Mouse (Mus musculus) kidney, adult 8-10 months (tissue): ENCODE data around the gene Gm6096.
"Not testable (repeated sequence)": the region's sequence is repeated elsewhere in the genome, so short reads cannot be mapped to it uniquely, and the experiment has no call there.

Source experiments
- DNase-seq, 2 experiments: peaks; one replicate each; pipeline ENCODE4 v3.0.0; 2022

Gene Gm6096

GRCm38 (mm10) chr7:34250738-34251137, at the start of gene Gm6096:
TSS of gene Gm6096 (plus strand) at chr7:34251038.
- DNase-seq, result no peak

DNA sequence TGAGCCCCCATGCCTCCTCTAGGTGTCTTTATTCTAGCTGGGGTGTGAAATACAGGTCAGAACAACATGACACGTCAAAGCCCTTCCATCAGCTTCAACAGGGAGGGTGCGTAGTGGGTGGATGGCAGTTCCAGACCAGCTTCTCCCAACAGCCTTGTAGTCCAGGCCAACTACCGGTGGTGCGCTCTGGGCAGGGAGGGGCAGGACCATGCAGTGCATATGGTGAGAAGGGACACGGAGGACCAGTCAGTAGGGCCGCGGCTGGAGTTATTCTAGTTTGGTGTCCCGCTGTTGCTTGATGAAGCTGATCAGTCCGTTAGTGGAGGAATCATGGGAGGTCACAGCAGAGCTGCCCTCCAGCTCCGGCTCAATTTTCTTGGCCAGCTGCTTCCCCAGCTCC, 48.7 kb upstream of the Gm6096 start:
- not testable (repeated sequence) for DNase-seq

- DNase-seq, result no peak
Measured at GRCm38 (mm10) chr7:34206331-34206730, 44.5 kb upstream of the Gm6096 start.

GRCm38 (mm10) chr7:34208027-34208745, 42.7 kb upstream of the Gm6096 start:
- DNase-seq, result no peak

DNA sequence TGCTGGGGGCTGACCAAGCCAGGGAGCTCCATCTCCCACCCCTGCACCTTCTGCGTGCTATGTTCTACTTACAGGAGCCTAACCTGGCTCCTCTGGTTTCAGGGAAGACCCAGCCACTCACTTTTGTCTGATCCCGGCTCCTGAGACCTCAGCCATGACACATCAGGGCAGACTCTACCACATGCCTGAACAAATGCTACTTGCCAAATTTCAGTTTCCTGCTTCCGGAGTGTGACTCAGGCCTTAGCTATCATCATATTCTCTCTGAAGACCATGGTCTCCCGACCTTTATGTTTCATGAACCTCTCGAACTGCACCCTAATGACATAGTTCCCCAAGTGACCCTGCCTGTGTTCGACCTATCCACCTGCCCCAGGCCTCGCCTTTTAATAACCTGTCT, 37.6 kb upstream of the Gm6096 start:
- DNase-seq, result no peak

DNA sequence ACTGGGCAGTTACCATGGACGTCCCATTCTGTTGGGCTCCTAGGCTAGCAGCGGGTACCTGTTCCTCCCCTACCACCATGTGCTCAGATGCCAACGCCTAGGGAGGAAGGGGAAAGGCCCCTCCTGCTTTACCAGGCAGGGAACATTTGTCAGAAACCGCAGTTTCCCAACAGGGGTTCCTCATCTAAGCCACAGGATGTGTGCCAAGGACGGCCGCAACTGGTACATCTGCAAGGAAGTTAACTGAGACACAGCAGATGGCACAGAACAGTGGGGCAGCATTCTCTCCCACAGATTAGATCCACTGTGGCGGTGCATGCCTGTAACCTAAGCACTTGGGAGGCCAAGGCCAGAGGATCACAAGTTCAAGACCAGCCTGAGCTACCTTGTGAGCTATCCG, 36.2 kb upstream of the Gm6096 start:
- DNase-seq, result no peak

DNA sequence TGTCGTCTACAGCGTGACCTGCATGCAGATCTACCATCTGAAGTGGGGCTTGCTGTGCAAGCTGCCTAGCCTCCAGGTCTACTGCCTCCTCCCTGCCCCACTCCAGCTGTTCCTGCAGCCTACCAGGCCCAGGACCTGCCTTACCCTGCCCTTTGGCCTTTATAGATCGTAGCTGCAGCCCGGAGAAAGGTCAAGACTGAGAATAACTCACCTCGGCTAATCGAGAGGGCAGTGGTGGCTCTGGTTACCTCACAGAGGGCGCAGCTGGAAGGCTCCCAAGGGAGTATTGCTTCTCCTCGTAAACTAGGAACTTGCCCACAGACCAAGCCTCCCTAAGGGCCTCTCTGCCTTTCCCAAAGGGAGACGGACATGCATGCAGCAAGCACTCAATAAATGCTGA, 35.4 kb upstream of the Gm6096 start:
- no peak for DNase-seq

DNA sequence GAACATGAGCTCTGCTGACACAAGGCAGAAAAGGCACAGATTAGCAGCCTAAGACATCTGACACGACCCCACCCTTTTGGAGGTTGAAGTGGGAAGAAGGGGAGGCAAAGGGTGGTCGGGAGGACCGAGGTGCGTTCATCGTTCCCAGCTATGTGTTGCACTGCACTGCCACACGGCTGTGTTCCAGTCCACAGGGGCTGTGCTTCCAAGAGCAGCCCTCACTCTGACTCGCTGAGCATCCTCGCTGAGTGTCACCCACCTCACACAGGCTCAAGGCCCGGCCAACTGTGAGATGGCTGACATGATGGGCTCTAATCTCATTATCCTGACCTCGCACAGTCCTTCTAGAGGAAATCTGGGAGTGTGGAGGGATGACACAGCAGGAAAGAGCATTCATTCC, 34.4 kb upstream of the Gm6096 start:
- no peak for DNase-seq

GRCm38 (mm10) chr7:34218496-34218895, 32.3 kb upstream of the Gm6096 start:
- DNase-seq, result no peak

GRCm38 (mm10) chr7:34221594-34222250, 29.1 kb upstream of the Gm6096 start:
- no peak for DNase-seq

- no peak for DNase-seq
Measured at GRCm38 (mm10) chr7:34222340-34222739, 28.5 kb upstream of the Gm6096 start.

DNA sequence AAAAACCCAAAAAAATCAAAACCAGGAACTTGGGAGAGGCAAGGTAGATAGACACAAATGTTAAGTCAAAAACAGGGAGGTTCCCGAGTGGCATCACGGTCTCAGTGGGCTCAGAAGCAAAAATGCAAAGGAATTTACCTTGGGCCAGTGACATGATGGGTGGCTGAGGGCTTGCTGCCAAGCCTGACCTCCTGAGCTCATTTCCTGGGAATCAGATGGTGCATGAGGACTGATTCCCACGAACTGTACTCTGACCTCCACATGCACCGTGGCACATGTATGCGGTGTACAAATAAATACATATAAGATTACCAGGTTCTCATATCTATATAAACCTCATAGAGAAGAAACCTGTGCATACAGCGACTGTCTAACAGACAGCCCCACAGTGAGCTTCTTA, 26.5 kb upstream of the Gm6096 start:
- DNase-seq, result no peak

GRCm38 (mm10) chr7:34226086-34226485, 24.8 kb upstream of the Gm6096 start:
- peak; percentile 29 to 35 for DNase-seq

DNA sequence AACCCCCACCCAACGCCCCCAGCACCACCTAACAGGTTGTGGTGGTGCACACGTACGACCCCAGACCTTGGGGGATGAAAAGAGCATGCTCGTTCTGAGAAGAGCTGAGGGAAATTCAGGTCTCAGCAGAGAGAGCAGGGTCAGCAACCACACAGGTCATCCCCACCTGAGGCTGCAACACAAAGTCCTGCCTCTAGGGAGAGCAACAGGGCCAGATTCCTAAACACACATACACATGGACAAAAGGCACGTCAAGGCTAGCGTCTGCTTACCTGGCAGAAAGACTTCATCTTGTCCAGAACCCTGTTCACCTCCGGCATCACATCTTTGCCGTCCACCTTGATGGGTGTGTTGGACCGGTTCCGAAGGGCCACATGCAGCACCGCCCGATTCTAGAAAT, 24.0 kb upstream of the Gm6096 start:
- DNase-seq, result no peak

- no peak for DNase-seq
Measured at GRCm38 (mm10) chr7:34228641-34229040, 22.2 kb upstream of the Gm6096 start.

DNA sequence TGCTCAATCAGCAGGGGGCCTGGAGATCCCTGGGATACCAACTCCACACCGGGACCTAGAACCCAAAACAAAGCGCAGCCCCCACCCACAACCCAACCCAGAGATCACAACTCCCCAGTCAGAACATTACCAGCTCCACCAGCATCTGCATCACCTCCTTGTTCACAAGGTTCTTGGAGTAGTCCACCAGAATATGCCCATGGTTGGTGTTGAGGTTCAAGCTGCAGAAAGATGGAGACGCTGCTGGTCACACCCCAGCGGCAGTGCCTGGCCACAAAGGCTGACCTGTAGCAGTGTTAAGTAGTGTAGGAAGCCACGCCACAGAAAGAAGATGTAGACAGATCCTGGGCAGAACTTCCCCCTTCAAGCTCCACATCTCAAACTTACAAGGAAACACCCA, 21.7 kb upstream of the Gm6096 start:
- DNase-seq, result no peak

DNA sequence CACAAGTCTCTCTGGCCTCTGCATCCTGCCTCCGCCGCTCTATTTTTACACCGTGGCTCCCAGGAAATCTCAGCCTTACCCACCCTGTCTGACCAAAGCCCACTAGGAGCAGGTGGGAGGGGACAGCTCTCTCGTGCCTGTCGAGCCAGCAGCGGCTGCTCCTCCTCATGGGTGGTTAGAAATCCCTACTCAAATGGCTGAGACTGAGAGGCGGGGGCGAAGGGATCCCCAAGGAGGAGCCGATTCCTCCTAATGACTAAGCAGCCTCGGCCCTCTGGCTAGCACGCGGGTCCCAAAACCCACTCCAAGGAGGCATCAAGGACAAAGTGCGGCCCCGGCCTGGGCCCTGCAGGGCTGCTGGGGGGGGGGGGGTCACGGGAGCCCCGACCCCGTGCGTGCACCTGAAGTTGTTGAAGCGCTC, 21.1 kb upstream of the Gm6096 start:
- DNase-seq, result peak; percentile 40 to 57

GRCm38 (mm10) chr7:34230116-34230515, 20.7 kb upstream of the Gm6096 start, which contains the start of gene Gpi1:
TSS of gene Gpi1 (minus strand) at chr7:34230336.
- peak; percentile 80 to 84 for DNase-seq

DNA sequence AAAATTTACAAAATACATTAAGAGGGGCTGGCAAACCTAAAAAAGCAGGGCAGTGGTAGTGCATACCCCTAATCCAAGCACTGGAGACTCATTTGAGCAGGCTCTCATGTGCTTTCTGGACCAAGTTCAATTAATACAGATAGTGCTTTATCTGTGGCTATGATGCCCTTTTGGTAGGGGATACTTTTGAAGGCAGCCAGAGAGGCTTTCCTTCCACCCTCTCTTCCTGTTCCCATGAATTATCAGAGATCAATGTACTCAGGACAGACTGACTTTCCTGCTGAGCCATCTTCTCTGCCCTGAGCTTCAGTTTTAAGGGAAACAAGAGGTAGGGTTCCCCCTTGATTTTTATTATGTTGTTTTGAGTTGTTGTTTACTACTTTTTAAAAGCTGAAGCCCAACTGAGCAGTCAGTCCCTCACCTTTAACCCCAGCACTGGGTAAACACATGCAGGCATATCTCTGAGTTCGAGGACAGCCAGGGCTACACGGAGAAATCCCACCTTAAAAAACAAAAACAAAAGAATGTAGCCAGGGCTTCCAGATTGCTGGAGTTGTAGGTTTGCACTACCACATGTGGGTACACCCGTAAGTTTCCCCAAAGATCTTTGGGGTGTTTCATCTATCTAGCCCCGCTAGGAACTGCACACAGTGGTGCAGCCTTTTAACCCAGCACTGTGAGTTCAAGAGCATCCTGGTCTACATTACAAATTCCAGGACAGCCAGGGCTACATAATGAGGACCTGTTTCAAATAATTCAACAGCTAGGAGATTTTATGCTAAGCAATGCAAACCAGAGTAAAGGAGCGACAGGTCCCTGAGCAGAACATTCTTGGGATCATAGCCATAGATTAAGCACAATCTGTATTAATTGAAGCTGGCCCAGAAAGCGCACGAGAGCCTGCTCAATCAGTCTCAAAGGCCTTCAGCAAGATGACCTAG, 17.8 kb upstream of the Gm6096 start:
- no peak for DNase-seq

GRCm38 (mm10) chr7:34233909-34234609, 16.8 kb upstream of the Gm6096 start:
- DNase-seq, result peak; percentile 100

GRCm38 (mm10) chr7:34234610-34235561, 16.0 kb upstream of the Gm6096 start:
- DNase-seq, result no peak

- DNase-seq, result no peak
Measured at GRCm38 (mm10) chr7:34235602-34236001, 15.2 kb upstream of the Gm6096 start.
